Mouse (Mus musculus) liver, adult 2 months (tissue): ENCODE data around the gene Crlf3.

Source experiments
- CTCF ChIP-seq: fragments of 200-500 bp; IDR thresholded peaks from 2 replicates; pipeline ENCODE4 v1.5.1; 2011; ENCODE audit warnings: low read depth, low read length, control low read depth
- POLR2A ChIP-seq: fragments of 200-500 bp; IDR thresholded peaks from 2 replicates; pipeline ENCODE4 v1.6.1; 2011; ENCODE audit warnings: low read length, control low read depth; ENCODE audit not compliant: insufficient read depth; ENCODE audit errors: extremely low read depth

DNA sequence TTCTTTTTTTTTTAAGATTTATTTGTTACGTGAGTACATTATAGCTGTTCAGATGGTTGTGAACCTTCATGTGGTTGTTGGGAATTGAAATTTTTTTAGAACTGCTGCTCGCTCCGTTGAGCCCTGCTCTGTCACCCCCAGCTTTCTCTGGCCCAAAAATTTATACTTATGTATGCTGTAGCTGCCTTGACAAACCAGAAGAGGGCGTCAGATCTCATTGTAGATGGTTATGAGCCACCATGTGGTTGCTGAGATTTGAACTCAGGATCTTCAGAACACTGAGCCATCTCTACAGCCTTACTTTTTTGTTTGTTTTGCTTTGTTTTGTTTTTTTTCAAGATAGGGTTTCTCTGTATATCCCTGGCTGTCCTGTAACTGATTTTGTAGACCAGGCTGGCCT lies 59.5 kb downstream of the Crlf3 start:
- TF ChIP-seq CTCF (no peak), POLR2A (no peak)
